Mouse (Mus musculus) regulatory T cell (primary cell): ENCODE measurements around the gene Cks1b.

Source experiments
- in situ Hi-C: fragments of 300-600 bp; cut with MboI, MseI; formaldehyde crosslinking; loops from one replicate; pipeline ENCODE4 v1.15.1; 2025; ENCODE audit warnings: high pct_unique_total_duplicates

The Cks1b gene

GRCm38 (mm10) chr3:89395806-89396653 lies 22.2 kb downstream of the Cks1b start:
- in situ Hi-C loops, result loop anchor here (10.0 kb wide), 1 partner anchor 881 kb away; no protein-coding TSS in a partner anchor

GRCm38 (mm10) chr3:89395419-89395805 lies 22.8 kb downstream of the Cks1b start:
- in situ Hi-C loops, result loop anchor here (10.0 kb wide), 1 partner anchor 881 kb away; no protein-coding TSS in a partner anchor

GRCm38 (mm10) chr3:89394894-89395256 lies 23.3 kb downstream of the Cks1b start:
- in situ Hi-C loops, result loop anchor here (10.0 kb wide), 1 partner anchor 880 kb away; no protein-coding TSS in a partner anchor

- in situ Hi-C loops, result loop anchor here (10.0 kb wide), 1 partner anchor 879 kb away; no protein-coding TSS in a partner anchor
These were observed 23.9 kb downstream of the Cks1b start, which contains the start of gene Zbtb7b for GRCm38 (mm10) chr3:89394006-89394893. Gene Zbtb7b (minus strand): TSS chr3:89394776.

GRCm38 (mm10) chr3:89393605-89394004 lies 24.6 kb downstream of the Cks1b start:
- in situ Hi-C loops, result loop anchor here (10.0 kb wide), 1 partner anchor 879 kb away; no protein-coding TSS in a partner anchor

- in situ Hi-C loops, result loop anchor here (10.0 kb wide), 1 partner anchor 878 kb away; no protein-coding TSS in a partner anchor
These were observed 25.3 kb downstream of the Cks1b start for GRCm38 (mm10) chr3:89392871-89393311.

GRCm38 (mm10) chr3:89391663-89392511 lies 26.3 kb downstream of the Cks1b start:
- in situ Hi-C loops, result loop anchor here (10.0 kb wide), 1 partner anchor 877 kb away; no protein-coding TSS in a partner anchor

- in situ Hi-C loops, result loop anchor here (10.0 kb wide), 1 partner anchor 876 kb away; no protein-coding TSS in a partner anchor
These were observed 27.2 kb downstream of the Cks1b start for GRCm38 (mm10) chr3:89390699-89391662.

GRCm38 (mm10) chr3:89390111-89390515 lies 28.1 kb downstream of the Cks1b start:
- in situ Hi-C loops, result loop anchor here (10.0 kb wide), 1 partner anchor 875 kb away; no protein-coding TSS in a partner anchor

- in situ Hi-C loops, result no loop called here
These were observed 29.1 kb downstream of the Cks1b start for GRCm38 (mm10) chr3:89388901-89389740.

- in situ Hi-C loops, result no loop called here
These were observed 29.9 kb downstream of the Cks1b start for GRCm38 (mm10) chr3:89388134-89388881.

GRCm38 (mm10) chr3:89387632-89388031 lies 30.6 kb downstream of the Cks1b start:
- in situ Hi-C loops, result no loop called here

- in situ Hi-C loops, result no loop called here
These were observed 31.5 kb downstream of the Cks1b start for GRCm38 (mm10) chr3:89386438-89387420.

GRCm38 (mm10) chr3:89385451-89385850 lies 32.7 kb downstream of the Cks1b start:
- in situ Hi-C loops, result no loop called here

- in situ Hi-C loops, result no loop called here
These were observed 33.7 kb downstream of the Cks1b start for GRCm38 (mm10) chr3:89384331-89385076.
